Mouse (Mus musculus): ENCODE results near the gene Gjb5.
A peak's percentile ranks its signal among the peaks of the same experiment; 100 is the strongest.

The Gjb5 gene

GRCm38 (mm10) chr4:127358018-127358417, at the start of gene Gjb5:
Gene Gjb5, minus strand, starts transcription at chr4:127358181.
- DNase-seq (ENCODE audit: extremely low read depth, low read depth), result no peak

- peak; percentile 9 for DNase-seq (ENCODE audit: extremely low read depth, low read depth)
Measured at GRCm38 (mm10) chr4:127402614-127403013, 44.6 kb upstream of the Gjb5 start.

- no peak for DNase-seq (ENCODE audit: extremely low read depth, low read depth)
Measured at GRCm38 (mm10) chr4:127402166-127402565, 44.2 kb upstream of the Gjb5 start.

- DNase-seq (ENCODE audit: extremely low read depth, low read depth), result no peak
Measured at GRCm38 (mm10) chr4:127400165-127401145, 42.5 kb upstream of the Gjb5 start.

- DNase-seq (ENCODE audit: extremely low read depth, low read depth), result no peak
Measured at GRCm38 (mm10) chr4:127395591-127395990, 37.6 kb upstream of the Gjb5 start.

- DNase-seq (ENCODE audit: extremely low read depth, low read depth), result no peak
Measured at GRCm38 (mm10) chr4:127389645-127390044, 31.7 kb upstream of the Gjb5 start.

- DNase-seq (ENCODE audit: extremely low read depth, low read depth), result no peak
Measured at GRCm38 (mm10) chr4:127377344-127377743, 19.4 kb upstream of the Gjb5 start.

GRCm38 (mm10) chr4:127375541-127376177, 17.7 kb upstream of the Gjb5 start:
- no peak for DNase-seq (ENCODE audit: extremely low read depth, low read depth)

GRCm38 (mm10) chr4:127374645-127375044, 16.7 kb upstream of the Gjb5 start:
- no peak for DNase-seq (ENCODE audit: extremely low read depth, low read depth)

- DNase-seq (ENCODE audit: extremely low read depth, low read depth), result no peak
Measured at GRCm38 (mm10) chr4:127373491-127373890, 15.5 kb upstream of the Gjb5 start.

GRCm38 (mm10) chr4:127371546-127371945, 13.6 kb upstream of the Gjb5 start:
- no peak for DNase-seq (ENCODE audit: extremely low read depth, low read depth)

GRCm38 (mm10) chr4:127370447-127370846, 12.5 kb upstream of the Gjb5 start:
- DNase-seq (ENCODE audit: extremely low read depth, low read depth), result no peak

GRCm38 (mm10) chr4:127368379-127368973, 10.5 kb upstream of the Gjb5 start:
- peak; percentile 2 for DNase-seq (ENCODE audit: extremely low read depth, low read depth)

- no peak for DNase-seq (ENCODE audit: extremely low read depth, low read depth)
Measured at GRCm38 (mm10) chr4:127365834-127366233, 7.9 kb upstream of the Gjb5 start.

- no peak for DNase-seq (ENCODE audit: extremely low read depth, low read depth)
Measured at GRCm38 (mm10) chr4:127365433-127365832, 7.5 kb upstream of the Gjb5 start.

- DNase-seq (ENCODE audit: extremely low read depth, low read depth), result no peak
Measured at GRCm38 (mm10) chr4:127364431-127364830, 6.5 kb upstream of the Gjb5 start.

GRCm38 (mm10) chr4:127363331-127363730, 5.3 kb upstream of the Gjb5 start:
- no peak for DNase-seq (ENCODE audit: extremely low read depth, low read depth)

GRCm38 (mm10) chr4:127362520-127362919, 4.5 kb upstream of the Gjb5 start:
- DNase-seq (ENCODE audit: extremely low read depth, low read depth), result no peak

- DNase-seq (ENCODE audit: extremely low read depth, low read depth), result no peak
Measured at GRCm38 (mm10) chr4:127354506-127355485, 3.2 kb downstream of the Gjb5 start.

GRCm38 (mm10) chr4:127353951-127354438, 4.0 kb downstream of the Gjb5 start, which contains the start of gene Gjb4:
Gene Gjb4, minus strand, starts transcription at chr4:127354081.
- no peak for DNase-seq (ENCODE audit: extremely low read depth, low read depth)

GRCm38 (mm10) chr4:127352594-127352993, 5.4 kb downstream of the Gjb5 start:
- no peak for DNase-seq (ENCODE audit: extremely low read depth, low read depth)

Measured in MEL-GATA-1-ER (cell line).